In the genomic region with DNA sequence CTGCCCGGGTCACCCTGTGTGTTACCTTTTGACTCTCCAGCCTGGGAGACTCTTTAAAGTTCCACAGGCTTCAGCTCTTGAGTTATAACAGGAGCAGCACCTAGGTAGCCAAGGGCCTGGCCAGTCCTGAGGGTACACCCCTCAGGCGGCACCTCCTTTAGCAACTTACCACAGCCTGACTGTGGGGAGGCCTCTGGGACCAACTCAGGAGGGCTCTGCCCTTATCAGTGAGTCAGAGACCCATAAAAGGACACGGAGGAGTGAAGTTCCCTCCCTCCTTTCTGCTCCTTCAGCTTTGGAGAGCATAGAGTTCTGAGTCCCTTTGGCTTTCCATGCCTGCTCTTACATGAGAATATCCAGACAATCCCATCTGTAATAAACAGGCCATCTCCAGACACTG, we compare ENCODE assay signal across 29 mouse cellular contexts.
DNase-seq lines count a peak whose midpoint lies in the region; ATAC-seq lines count a peak whose summit lies in the region.
"Had no signal": no experiment of that assay in that cellular context is flagged by ENCODE, and none has a peak within 500 bp of the region (broad histone marks: within the 10 kb centered on the region; RNA-seq: fewer than 3 reads in every experiment).

No protein-coding gene starts in this region.

- DNase-seq in heart, postnatal 4 days = no peak
- DNase-seq in kidney, adult 9 months = peak; percentile 8
- DNase-seq in kidney, postnatal 4 days = no peak
- DNase-seq in layer of hippocampus, adult 8-10 months (ENCODE audit: low spot score in 2 of 2) = no peak
- DNase-seq: adrenal gland, postnatal 25 days; B cell, adult 2 months; cerebellum, adult 11-12 months; cerebellum, adult 9-11 months; gastrocnemius, adult 2 months; gastrocnemius, postnatal 36 days; heart, adult 2 months; kidney, adult 11 months; lung, postnatal 4 days; right cerebral cortex, adult 18-20 months; spleen, adult 18-20 months had no signal

- no peaks in the 10 kb centered on the region for H3K36me3 ChIP-seq in heart, embryonic 14.5 days (ENCODE audit: control insufficient read depth, insufficient read depth, low read length)
- no peaks in the 10 kb centered on the region for H3K36me3 ChIP-seq in intestine, embryonic 15.5 days
- no peaks in the 10 kb centered on the region for H3K36me3 ChIP-seq in stomach, embryonic 15.5 days
- H3K36me3 ChIP-seq: limb, embryonic 13.5 days; lung, embryonic 15.5 days; midbrain, embryonic 12.5 days; neural tube, embryonic 12.5 days had no signal

- no peak overlapping the region for H3K4me3 ChIP-seq in heart, embryonic 14.5 days (ENCODE audit: control insufficient read depth in 1 of 2, insufficient read depth in 1 of 2, low read depth in 1 of 2, low read length in 2 of 2)
- H3K4me3 ChIP-seq in intestine, embryonic 15.5 days (replicated peaks) = no peak overlapping the region
- no peak overlapping the region for H3K4me3 ChIP-seq in stomach, embryonic 15.5 days (replicated peaks)
- H3K4me3 ChIP-seq: erythroblast, embryonic 14.5 days; gastrocnemius, adult 2 months; heart, adult 2 months; limb, embryonic 13.5 days; lung, embryonic 15.5 days; megakaryocyte, embryonic 14.5 days; midbrain, embryonic 12.5 days; myocyte; neural tube, embryonic 12.5 days had no signal

- peak overlapping the region; percentile 18 to 48; a peak in 2 of 4 replicates for H3K27ac ChIP-seq in heart, embryonic 14.5 days (replicated peaks in 1 of 2; ENCODE audit: control insufficient read depth in 1 of 2, insufficient read depth in 1 of 2, low read depth in 2 of 2, low read length in 2 of 2)
- H3K27ac ChIP-seq in intestine, embryonic 15.5 days = no peak overlapping the region
- H3K27ac ChIP-seq in stomach, embryonic 15.5 days = no peak overlapping the region
- H3K27ac ChIP-seq: gastrocnemius, adult 2 months; heart, adult 2 months; kidney, postnatal 0 days; limb, embryonic 13.5 days; lung, embryonic 15.5 days; midbrain, embryonic 12.5 days; neural tube, embryonic 12.5 days had no signal

- H3K4me2 ChIP-seq in heart, embryonic 14.5 days (ENCODE audit: low read length) = no peak overlapping the region
- no peak overlapping the region for H3K4me2 ChIP-seq in intestine, embryonic 15.5 days (replicated peaks)
- H3K4me2 ChIP-seq in stomach, embryonic 15.5 days = no peak overlapping the region
- H3K4me2 ChIP-seq: limb, embryonic 13.5 days; liver, embryonic 11.5 days; lung, embryonic 15.5 days; midbrain, embryonic 12.5 days; neural tube, embryonic 12.5 days had no signal

- peaks cover 2 to 20% of the 10 kb centered on the region in 2 experiments for H3K4me1 ChIP-seq in heart, embryonic 14.5 days (ENCODE audit: control insufficient read depth in 2 of 2, insufficient read depth in 2 of 2, low read length in 2 of 2)
- H3K4me1 ChIP-seq in intestine, embryonic 15.5 days (replicated peaks) = no peaks in the 10 kb centered on the region
- no peaks in the 10 kb centered on the region for H3K4me1 ChIP-seq in stomach, embryonic 15.5 days
- H3K4me1 ChIP-seq: lung, embryonic 15.5 days; megakaryocyte, embryonic 14.5 days; neural tube, embryonic 12.5 days had no signal

- H3K9me3 ChIP-seq in heart, embryonic 14.5 days (ENCODE audit: control insufficient read depth, low read length) = no peaks in the 10 kb centered on the region
- no peaks in the 10 kb centered on the region for H3K9me3 ChIP-seq in intestine, embryonic 15.5 days
- no peaks in the 10 kb centered on the region for H3K9me3 ChIP-seq in stomach, embryonic 15.5 days
- H3K9me3 ChIP-seq: limb, embryonic 13.5 days; lung, embryonic 15.5 days; midbrain, embryonic 12.5 days; neural tube, embryonic 12.5 days had no signal

- no peaks in the 10 kb centered on the region for H3K27me3 ChIP-seq in heart, embryonic 14.5 days (ENCODE audit: control insufficient read depth, insufficient read depth, low read length)
- H3K27me3 ChIP-seq in intestine, embryonic 15.5 days (replicated peaks) = no peaks in the 10 kb centered on the region
- no peaks in the 10 kb centered on the region for H3K27me3 ChIP-seq in stomach, embryonic 15.5 days (replicated peaks)
- H3K27me3 ChIP-seq: limb, embryonic 13.5 days; lung, embryonic 15.5 days; neural tube, embryonic 12.5 days had no signal

- 17% methylated on average over 3 of the region's 3 CpGs for WGBS in heart, embryonic 14.5 days
- WGBS in intestine, embryonic 15.5 days = 30% methylated on average over 3 of the region's 3 CpGs
- 43% methylated on average over 3 of the region's 3 CpGs for WGBS in stomach, embryonic 15.5 days

- 0 out of 2 replicates have a peak, but pooled peaks have one; percentile 48 for ATAC-seq in heart, embryonic 14.5 days (ENCODE audit: insufficient number of reproducible peaks, insufficient read depth, low FRiP score, low read depth)
- peak; percentile 72 for ATAC-seq in intestine, embryonic 15.5 days
- peak; percentile 39; the same call in 1 of the 2 replicates for ATAC-seq in stomach, embryonic 15.5 days (ENCODE audit: insufficient read depth, low FRiP score, low read depth)
- ATAC-seq: forebrain, embryonic 16.5 days; hindbrain, embryonic 16.5 days had no signal

- H3K9ac ChIP-seq in heart, embryonic 14.5 days (ENCODE audit: low read length) = no peak overlapping the region
- no peak overlapping the region for H3K9ac ChIP-seq in intestine, embryonic 15.5 days
- no peak overlapping the region for H3K9ac ChIP-seq in stomach, embryonic 15.5 days
- H3K9ac ChIP-seq: limb, embryonic 13.5 days; lung, embryonic 15.5 days; midbrain, embryonic 12.5 days; neural tube, embryonic 12.5 days had no signal

Comparison
In these comparisons a context has a peak if more than half of its experiments do, and no peak if none do; other contexts are left out.
1. H3K27ac ChIP-seq: peak in heart, embryonic 14.5 days (2 of 2); none in intestine, embryonic 15.5 days (single experiment) and stomach, embryonic 15.5 days (single experiment).
2. Peak in every context shown above with its lines, with median percentiles within 50 percentile points of each other: ATAC-seq.